Mouse (Mus musculus) MEL (cell line): ENCODE data around the gene Ccdc96. TPM values are rescaled to one million over a fixed set of nuclear protein-coding genes. Genes with fewer than 3 reads are reported as not detected.

ENCODE experiments used
- DNase-seq: peaks from one replicate; pipeline ENCODE4 v3.0.0; 2011; ENCODE audit warnings: low read depth, low spot score
- H3K27ac ChIP-seq: 2 replicates; pipeline ENCODE4 v1.5.1; 2012; ENCODE audit warnings: low read depth, mild to moderate bottlenecking, control low read depth, low read length, moderate library complexity; ENCODE audit not compliant: control insufficient read depth
- H3K27me3 ChIP-seq, 2 experiments: fragments of 150-350 bp in 1 of 2; sonication (generic) in 1 of 2; 2 replicates each; pipeline ENCODE4 v1.6.1; 2012; ENCODE audit warnings: low read length in 2 of 2, mild to moderate bottlenecking in 2 of 2, improper control_type of control experiment in 1 of 2, moderate library complexity in 1 of 2; ENCODE audit not compliant: insufficient read depth in 2 of 2, control insufficient read depth in 1 of 2
- H3K36me3 ChIP-seq, 2 experiments: 2 replicates each; pipeline ENCODE4 v1.6.1; 2012 to 2014; ENCODE audit warnings: low read length in 2 of 2, improper control_type of control experiment in 1 of 2, inconsistent platforms in 1 of 2, mild to moderate bottlenecking in 1 of 2; ENCODE audit not compliant: insufficient read depth in 2 of 2, control insufficient read depth in 1 of 2
- H3K4me1 ChIP-seq, 2 experiments: fragments of 150-350 bp in 1 of 2; sonication (generic) in 1 of 2; 2 replicates each; pipeline ENCODE4 v1.6.1; 2012; ENCODE audit warnings: low read length in 2 of 2, improper control_type of control experiment in 1 of 2, mild to moderate bottlenecking in 1 of 2; ENCODE audit not compliant: insufficient read depth in 2 of 2, control insufficient read depth in 1 of 2
- H3K4me3 ChIP-seq, 2 experiments: fragments of 150-350 bp in 1 of 2; sonication (generic) in 1 of 2; 2 replicates each; pipeline ENCODE4 v1.5.1; 2012; ENCODE audit warnings: low read depth in 2 of 2, low read length in 2 of 2, mild to moderate bottlenecking in 2 of 2, moderate library complexity in 2 of 2, control low read depth in 1 of 2, improper control_type of control experiment in 1 of 2; ENCODE audit not compliant: control insufficient read depth in 1 of 2, insufficient read depth in 1 of 2
- H3K79me2 ChIP-seq: 2 replicates; pipeline ENCODE4 v1.6.1; 2012; ENCODE audit warnings: mild to moderate bottlenecking, low read length, moderate library complexity; ENCODE audit not compliant: control insufficient read depth, poor library complexity, insufficient read depth
- H3K9ac ChIP-seq: 2 replicates; pipeline ENCODE4 v1.6.1; 2012; ENCODE audit warnings: low read depth, mild to moderate bottlenecking, control low read depth, low read length, moderate library complexity; ENCODE audit not compliant: control insufficient read depth, poor library complexity, severe bottlenecking
- H3K9me3 ChIP-seq: fragments of 150-350 bp; sonication (generic); replicated peaks from 2 replicates; pipeline ENCODE4 v1.6.1; 2012; ENCODE audit warnings: mild to moderate bottlenecking, low read length, improper control_type of control experiment, moderate library complexity; ENCODE audit not compliant: insufficient read depth
- CHD1 ChIP-seq: IDR thresholded peaks from 2 replicates; pipeline ENCODE4 v1.6.1; 2012; ENCODE audit warnings: low read depth, mild to moderate bottlenecking, inconsistent platforms, low read length, improper control_type of control experiment
- ELF1 ChIP-seq: IDR thresholded peaks from 2 replicates; pipeline ENCODE4 v1.6.1; 2014; ENCODE audit warnings: low read depth, mild to moderate bottlenecking, inconsistent platforms, low read length, improper control_type of control experiment, moderate library complexity
- EP300 ChIP-seq, 2 experiments: IDR thresholded peaks; 2 replicates each; pipeline ENCODE4 v1.6.1; 2011; ENCODE audit warnings: improper control_type of control experiment in 2 of 2, low read length in 2 of 2, low read depth in 1 of 2, mild to moderate bottlenecking in 1 of 2
- HCFC1 ChIP-seq: IDR thresholded peaks from 2 replicates; pipeline ENCODE4 v1.6.1; 2012; ENCODE audit warnings: low read depth, mild to moderate bottlenecking, inconsistent platforms, low read length, improper control_type of control experiment, moderate library complexity
- MAFK ChIP-seq: IDR thresholded peaks from 2 replicates; pipeline ENCODE4 v1.6.1; 2011; ENCODE audit warnings: low read depth, mild to moderate bottlenecking, low read length, improper control_type of control experiment, borderline replicate concordance
- MAZ ChIP-seq: IDR thresholded peaks from 2 replicates; pipeline ENCODE4 v1.6.1; 2012; ENCODE audit warnings: low read depth, mild to moderate bottlenecking, inconsistent platforms, low read length, improper control_type of control experiment
- MEF2A ChIP-seq: IDR thresholded peaks from 2 replicates; pipeline ENCODE4 v1.6.1; 2014; ENCODE audit warnings: low read depth, mild to moderate bottlenecking, inconsistent platforms, low read length, improper control_type of control experiment; ENCODE audit not compliant: poor library complexity, insufficient replicate concordance, severe bottlenecking; ENCODE audit errors: extremely low read depth
- MYC ChIP-seq: IDR thresholded peaks from 2 replicates; pipeline ENCODE4 v1.6.1; 2011; ENCODE audit warnings: low read depth, mild to moderate bottlenecking, low read length, improper control_type of control experiment, moderate library complexity
- NRF1 ChIP-seq: IDR thresholded peaks from 2 replicates; pipeline ENCODE4 v1.6.1; 2014; ENCODE audit warnings: low read depth, mild to moderate bottlenecking, inconsistent platforms, low read length, improper control_type of control experiment, moderate library complexity; ENCODE audit not compliant: poor library complexity, insufficient read depth, severe bottlenecking
- POLR2A ChIP-seq, 2 experiments: IDR thresholded peaks; 2 replicates each; pipeline ENCODE4 v1.6.1; 2011 to 2012; ENCODE audit warnings: low read length in 2 of 2, mild to moderate bottlenecking in 2 of 2, control low read depth in 1 of 2, improper control_type of control experiment in 1 of 2, low read depth in 1 of 2, moderate library complexity in 1 of 2; ENCODE audit not compliant: control insufficient read depth in 1 of 2, insufficient read depth in 1 of 2, poor library complexity in 1 of 2
- POLR2AphosphoS2 ChIP-seq: IDR thresholded peaks from 2 replicates; pipeline ENCODE4 v1.6.1; 2011; ENCODE audit warnings: low read length, improper control_type of control experiment
- SMC3 ChIP-seq: IDR thresholded peaks from 2 replicates; pipeline ENCODE4 v1.6.1; 2011; ENCODE audit warnings: low read depth, low read length, improper control_type of control experiment
- TAL1 ChIP-seq: IDR thresholded peaks from 2 replicates; pipeline ENCODE4 v1.6.1; 2012; ENCODE audit warnings: mild to moderate bottlenecking, inconsistent platforms, low read length, moderate library complexity, mixed read lengths
- TBP ChIP-seq: IDR thresholded peaks from 2 replicates; pipeline ENCODE4 v1.8.0; 2011; ENCODE audit warnings: low read depth, low read length, improper control_type of control experiment
- TCF12 ChIP-seq: IDR thresholded peaks from 2 replicates; pipeline ENCODE4 v1.6.1; 2014; ENCODE audit warnings: low read depth, mild to moderate bottlenecking, inconsistent platforms, low read length, improper control_type of control experiment, moderate library complexity
- ZMIZ1 ChIP-seq: IDR thresholded peaks from 2 replicates; pipeline ENCODE4 v1.6.1; 2012; ENCODE audit warnings: low read depth, mild to moderate bottlenecking, inconsistent platforms, low read length, improper control_type of control experiment, moderate library complexity
- polyA plus RNA-seq, 2 experiments: library from polyadenylated mRNA; stranded (reverse) in 1 of 2; unstranded in 1 of 2; fragments of >175 nt in 1 of 2; fragments of >200 nt in 1 of 2; gene quantifications; 2 replicates each; pipeline versions ENCODE4 v1.2.1 to v1.2.4; 2012; ENCODE audit warnings: low replicate concordance in 2 of 2, low read depth in 1 of 2; ENCODE audit not compliant: insufficient read length in 2 of 2, insufficient read depth in 1 of 2, missing spikeins in 1 of 2
- total RNA-seq: library from RNA; depleted of rRNA; stranded (reverse); fragments of 300-350 nt; gene quantifications from 2 replicates; pipeline ENCODE4 v1.2.3, GENCODE M21; 2012

Gene Ccdc96
- total and polyA plus RNA-seq, 3 experiments, result 0.31 to 0.64 TPM; not detected in 1

DNA sequence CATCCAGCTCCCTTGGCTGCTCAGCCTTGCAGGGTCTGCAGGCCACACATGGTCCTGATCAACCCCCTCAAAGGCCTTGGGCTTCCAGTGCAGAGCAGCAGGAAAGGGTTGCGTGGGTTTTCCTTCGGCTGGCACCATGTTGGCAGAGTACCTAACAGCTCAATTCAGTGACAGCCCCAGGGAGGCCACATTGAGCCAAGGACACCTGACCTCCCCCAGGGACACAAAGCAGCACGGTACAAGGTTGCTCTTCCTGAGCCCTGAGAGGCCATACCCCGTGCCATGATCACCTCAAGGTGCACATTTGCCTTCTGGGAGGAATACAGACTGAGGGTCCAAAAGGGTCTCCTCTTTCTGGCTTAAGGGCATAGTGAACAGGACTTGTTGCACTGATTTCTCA lies 39.8 kb upstream of the Ccdc96 start:
- Histone ChIP-seq H3K4me1 (no peaks in the 10 kb centered on the region), H3K27me3 (no peaks in the 10 kb centered on the region), H3K4me3 (no peak overlapping the region), H3K79me2 (no peaks in the 10 kb centered on the region), H3K36me3 (no peaks in the 10 kb centered on the region), H3K9ac (no peak overlapping the region)
- TF ChIP-seq NRF1 (no peak), EP300 (IDR thresholded peaks at IDR 0.05; ENCODE audit: low read depth in 1 of 2, low read length in 2 of 2) (no peak), TAL1 (no peak), MYC (no peak)
- TF ChIP-seq, all 39 proteins: peak for 0
- H3K27ac ChIP-seq, result no peak overlapping the region
- H3K9me3 ChIP-seq, result no peaks in the 10 kb centered on the region
- DNase-seq, result no peak

DNA sequence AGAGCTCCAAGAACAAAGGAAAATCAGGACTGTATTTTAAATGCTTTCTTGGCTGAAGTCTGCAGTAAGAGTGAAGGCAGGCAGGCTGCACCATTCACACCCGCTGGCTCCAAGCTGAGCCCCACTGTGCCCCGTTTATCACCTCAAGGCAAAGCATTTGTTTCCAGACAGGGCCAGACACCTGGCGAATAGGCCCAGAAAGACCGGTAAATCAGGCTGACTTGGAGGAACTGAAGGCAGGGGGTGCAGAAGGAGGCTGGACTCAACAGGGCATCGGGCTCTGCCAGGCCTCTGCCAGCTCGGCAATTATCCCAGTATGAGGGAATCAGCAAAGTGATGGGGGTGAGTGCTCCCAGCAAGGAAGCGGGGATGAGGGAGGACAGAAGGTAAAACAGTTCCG lies 39.4 kb upstream of the Ccdc96 start:
- H3K9ac ChIP-seq, result no peak overlapping the region
- no peak overlapping the region for H3K4me3 ChIP-seq
- H3K9me3 ChIP-seq, result no peaks in the 10 kb centered on the region
- no peak for DNase-seq
- no peaks in the 10 kb centered on the region for H3K36me3 ChIP-seq
- no peak for TF ChIP-seq POLR2AphosphoS2
- TF ChIP-seq MAFK, result no peak
- no peak for TF ChIP-seq POLR2A (IDR thresholded peaks at IDR 0.05; ENCODE audit: control insufficient read depth in 1 of 2, insufficient read depth in 1 of 2, low read depth in 1 of 2, low read length in 2 of 2, poor library complexity in 1 of 2)
- no peak for TF ChIP-seq ELF1
- TF ChIP-seq SMC3, result no peak
- no peak for TF ChIP-seq MEF2A
- TF ChIP-seq MYC, result no peak
- no peak for TF ChIP-seq ZMIZ1
- no peak for TF ChIP-seq NRF1
- TF ChIP-seq MAZ, result no peak
- no peak for TF ChIP-seq TCF12
- no peak for TF ChIP-seq HCFC1
- TF ChIP-seq TBP, result no peak
- no peak for TF ChIP-seq CHD1
- TF ChIP-seq TAL1, result no peak
- TF ChIP-seq, all 39 proteins: peak for 0
- Histone ChIP-seq H3K27me3 (no peaks in the 10 kb centered on the region), H3K4me1 (no peaks in the 10 kb centered on the region), H3K79me2 (no peaks in the 10 kb centered on the region), H3K27ac (no peak overlapping the region)
